Mouse (Mus musculus) layer of hippocampus, adult 8-10 months (tissue): Measurements from ENCODE around the gene Bpgm. TPM values are rescaled to one million over a fixed set of nuclear protein-coding genes. Genes with fewer than 3 reads are reported as not detected.

Source experiments
- DNase-seq, 2 experiments: peaks; one replicate each; pipeline ENCODE4 v3.0.0; 2022; ENCODE audit warnings: low spot score in 2 of 2
- total RNA-seq, 4 experiments: library from RNA; stranded (reverse); gene quantifications; 2 replicates each; pipeline ENCODE4 v1.2.4; 2022

Gene Bpgm
- 10 to 100 TPM; 63.6 to 68.3 (median 66.9) TPM for total RNA-seq

- peak; percentile 99 to 100 for DNase-seq
These were observed at the start of gene Bpgm for GRCm38 (mm10) chr6:34475974-34476794. Gene Bpgm, plus strand, starts transcription at chr6:34476207.

- DNase-seq, result no peak
These were observed 37.0 kb upstream of the Bpgm start for GRCm38 (mm10) chr6:34439006-34439405.

GRCm38 (mm10) chr6:34441556-34442257 lies 34.3 kb upstream of the Bpgm start:
- no peak for DNase-seq

GRCm38 (mm10) chr6:34443791-34444190 lies 32.2 kb upstream of the Bpgm start:
- DNase-seq, result no peak

GRCm38 (mm10) chr6:34447961-34448360 lies 28.0 kb upstream of the Bpgm start:
- DNase-seq, result peak; percentile 50 to 80

- no peak for DNase-seq
These were observed 27.3 kb upstream of the Bpgm start for GRCm38 (mm10) chr6:34448696-34449095.

- DNase-seq, result no peak
These were observed 22.8 kb upstream of the Bpgm start for GRCm38 (mm10) chr6:34452963-34453770.

GRCm38 (mm10) chr6:34459456-34459855 lies 16.6 kb upstream of the Bpgm start:
- DNase-seq, result no peak

GRCm38 (mm10) chr6:34460651-34461050 lies 15.4 kb upstream of the Bpgm start:
- no peak for DNase-seq

- DNase-seq, result no peak
These were observed 12.4 kb upstream of the Bpgm start for GRCm38 (mm10) chr6:34463582-34463981.

GRCm38 (mm10) chr6:34471434-34472110 lies 4.4 kb upstream of the Bpgm start:
- no peak for DNase-seq

GRCm38 (mm10) chr6:34473346-34473745 lies 2.7 kb upstream of the Bpgm start:
- DNase-seq, result no peak

GRCm38 (mm10) chr6:34474031-34474430 lies 2.0 kb upstream of the Bpgm start:
- DNase-seq, result no peak

GRCm38 (mm10) chr6:34475391-34475790 lies 616 bp upstream of the Bpgm start:
- DNase-seq, result no peak

GRCm38 (mm10) chr6:34478036-34478435 lies 2.0 kb downstream of the Bpgm start:
- DNase-seq, result no peak

GRCm38 (mm10) chr6:34478677-34479360 lies 2.8 kb downstream of the Bpgm start:
- DNase-seq, result no peak

GRCm38 (mm10) chr6:34479531-34479930 lies 3.5 kb downstream of the Bpgm start:
- no peak for DNase-seq

GRCm38 (mm10) chr6:34480749-34481148 lies 4.7 kb downstream of the Bpgm start:
- no peak for DNase-seq

- DNase-seq, result no peak
These were observed 5.3 kb downstream of the Bpgm start for GRCm38 (mm10) chr6:34481349-34481748.

GRCm38 (mm10) chr6:34482842-34483241 lies 6.8 kb downstream of the Bpgm start:
- DNase-seq, result no peak

GRCm38 (mm10) chr6:34483390-34483789 lies 7.4 kb downstream of the Bpgm start:
- DNase-seq, result no peak
